Mouse (Mus musculus) lung, postnatal 36 days (tissue): Measurements from ENCODE around the gene Cox6a1.
"Not testable (repeated sequence)": the region's sequence is repeated elsewhere in the genome, so short reads cannot be mapped to it uniquely, and the experiment has no call there.

Experiments
- DNase-seq: peaks from one replicate; pipeline ENCODE4 v3.0.0; 2022; ENCODE audit warnings: mixed read lengths

Gene Cox6a1

GRCm38 (mm10) chr5:115348546-115349224 lies at the start of gene Cox6a1:
Gene Cox6a1, minus strand, starts transcription at chr5:115348981.
- DNase-seq = peak; percentile 98

- DNase-seq = no peak
Observed at GRCm38 (mm10) chr5:115397839-115398780, 49.3 kb upstream of the Cox6a1 start.

- DNase-seq = no peak
Observed at GRCm38 (mm10) chr5:115396654-115397053, 47.9 kb upstream of the Cox6a1 start.

- no peak for DNase-seq
Observed at GRCm38 (mm10) chr5:115394836-115395235, 46.1 kb upstream of the Cox6a1 start.

- DNase-seq = no peak
Observed at GRCm38 (mm10) chr5:115394223-115394622, 45.4 kb upstream of the Cox6a1 start.

GRCm38 (mm10) chr5:115392969-115393368 lies 44.2 kb upstream of the Cox6a1 start:
- DNase-seq = no peak

GRCm38 (mm10) chr5:115391935-115392334 lies 43.2 kb upstream of the Cox6a1 start:
- no peak for DNase-seq

GRCm38 (mm10) chr5:115378882-115379281 lies 30.1 kb upstream of the Cox6a1 start:
- DNase-seq = not testable (repeated sequence)

GRCm38 (mm10) chr5:115375436-115375835 lies 26.7 kb upstream of the Cox6a1 start:
- no peak for DNase-seq

GRCm38 (mm10) chr5:115374204-115374820 lies 25.5 kb upstream of the Cox6a1 start:
- DNase-seq = no peak

- DNase-seq = no peak
Observed at GRCm38 (mm10) chr5:115373441-115374203, 24.8 kb upstream of the Cox6a1 start.

- no peak for DNase-seq
Observed at GRCm38 (mm10) chr5:115371736-115372135, 23.0 kb upstream of the Cox6a1 start.

GRCm38 (mm10) chr5:115364782-115365181 lies 16.0 kb upstream of the Cox6a1 start:
- DNase-seq = no peak

GRCm38 (mm10) chr5:115362819-115363714 lies 14.3 kb upstream of the Cox6a1 start:
- DNase-seq = no peak

GRCm38 (mm10) chr5:115362216-115362615 lies 13.4 kb upstream of the Cox6a1 start:
- DNase-seq = no peak

- DNase-seq = no peak
Observed at GRCm38 (mm10) chr5:115359851-115360372, 11.1 kb upstream of the Cox6a1 start.

- DNase-seq = no peak
Observed at GRCm38 (mm10) chr5:115359438-115359837, 10.7 kb upstream of the Cox6a1 start.

- DNase-seq = peak; percentile 85
Observed at GRCm38 (mm10) chr5:115358872-115359271, 10.1 kb upstream of the Cox6a1 start.

- DNase-seq = no peak
Observed at GRCm38 (mm10) chr5:115355070-115355469, 6.3 kb upstream of the Cox6a1 start.

GRCm38 (mm10) chr5:115351348-115351747 lies 2.6 kb upstream of the Cox6a1 start:
- no peak for DNase-seq

GRCm38 (mm10) chr5:115349225-115349555 lies 409 bp upstream of the Cox6a1 start:
- DNase-seq = no peak
